Mouse (Mus musculus) liver, embryonic 12.5 days (tissue): ENCODE measurements around the gene Zmat5. TPM values are rescaled to one million over a fixed set of nuclear protein-coding genes. Genes with fewer than 3 reads are reported as not detected.
"Not testable (repeated sequence)": the region's sequence is repeated elsewhere in the genome, so short reads cannot be mapped to it uniquely, and the experiment has no call there.

Source experiments
- ATAC-seq: fragments of 200-750 bp; cut with Nextera tagmentation; 2 replicates; pipeline ENCODE4 v1.8.0; 2017; ENCODE audit warnings: moderate number of reproducible peaks, mild to moderate bottlenecking, moderate library complexity
- H3K27ac ChIP-seq: fragments of 300-500 bp; sonication (generic); 2 replicates; pipeline ENCODE4 v1.5.1; 2016; ENCODE audit warnings: mild to moderate bottlenecking
- H3K27me3 ChIP-seq: fragments of 300-500 bp; sonication (generic); replicated peaks from 2 replicates; pipeline ENCODE4 v1.6.1; 2016; ENCODE audit warnings: mild to moderate bottlenecking, moderate library complexity
- H3K36me3 ChIP-seq: fragments of 300-500 bp; sonication (generic); 2 replicates; pipeline ENCODE4 v1.6.1; 2016; ENCODE audit warnings: mild to moderate bottlenecking, moderate library complexity
- H3K4me1 ChIP-seq: fragments of 300-500 bp; sonication (generic); 2 replicates; pipeline ENCODE4 v1.6.1; 2016
- H3K4me2 ChIP-seq: fragments of 300-500 bp; sonication (generic); 2 replicates; pipeline ENCODE4 v1.6.1; 2016; ENCODE audit warnings: mild to moderate bottlenecking, moderate library complexity
- H3K4me3 ChIP-seq: fragments of 300-500 bp; sonication (generic); 2 replicates; pipeline ENCODE4 v1.5.1; 2016; ENCODE audit warnings: mild to moderate bottlenecking, moderate library complexity
- H3K9ac ChIP-seq: fragments of 300-500 bp; sonication (generic); 2 replicates; pipeline ENCODE4 v1.6.1; 2016; ENCODE audit warnings: mild to moderate bottlenecking, moderate library complexity
- H3K9me3 ChIP-seq: fragments of 300-500 bp; sonication (generic); replicated peaks from 2 replicates; pipeline ENCODE4 v1.6.1; 2016; ENCODE audit warnings: mild to moderate bottlenecking, moderate library complexity
- WGBS: fragments of 180-500 bp; shearing (Covaris S2); methylation state at CpG from one replicate; pipeline ENCODE4 v1.1.7; 2016; ENCODE audit not compliant: insufficient replicate concordance; 5-methylcytosine and 5-hydroxymethylcytosine counted together
- polyA plus RNA-seq: library from polyadenylated mRNA; unstranded; fragments of >200 nt; fragmentation: Nextera tagmentation; extraction: Ambion mirVana; gene quantifications from 2 replicates; pipeline ENCODE4 v1.2.1, GENCODE M21; 2016

Zmat5 gene
- polyA plus RNA-seq, 1 experiment from 2014 or later, result 33.8 TPM

DNA sequence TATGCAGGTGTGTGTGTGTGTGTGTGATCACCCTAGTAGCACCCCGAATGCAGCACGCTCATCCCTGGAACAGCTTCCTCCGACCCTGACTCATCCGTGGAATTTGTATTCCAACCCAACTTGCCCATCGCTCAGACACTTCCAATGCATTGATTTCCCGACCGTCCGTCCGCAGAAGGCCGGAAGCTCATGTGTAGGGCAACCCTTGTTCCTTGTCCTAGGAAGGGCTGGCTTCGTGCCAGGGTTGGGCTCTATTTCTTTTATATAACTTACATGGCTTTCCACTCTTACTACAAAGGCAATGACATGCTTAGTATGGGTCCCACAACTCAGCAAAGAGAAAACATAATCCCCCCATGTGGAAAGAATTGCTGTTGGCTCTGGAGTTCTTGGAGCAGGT lies 12.3 kb upstream of the Zmat5 start:
- H3K4me1 ChIP-seq, result peaks cover 6% of the 10 kb centered on the region; the same call in 1 of the 2 replicates
- H3K9ac ChIP-seq, result no peak overlapping the region
- ATAC-seq, result no peak
- peaks cover 3% of the 10 kb centered on the region; the same call in 1 of the 2 replicates for H3K27me3 ChIP-seq
- WGBS, result 75% methylated on average over 11 of the region's 11 CpGs
- no peak overlapping the region for H3K4me3 ChIP-seq
- no peaks in the 10 kb centered on the region for H3K36me3 ChIP-seq
- no peaks in the 10 kb centered on the region for H3K9me3 ChIP-seq
- no peak overlapping the region for H3K4me2 ChIP-seq
- no peak overlapping the region for H3K27ac ChIP-seq

DNA sequence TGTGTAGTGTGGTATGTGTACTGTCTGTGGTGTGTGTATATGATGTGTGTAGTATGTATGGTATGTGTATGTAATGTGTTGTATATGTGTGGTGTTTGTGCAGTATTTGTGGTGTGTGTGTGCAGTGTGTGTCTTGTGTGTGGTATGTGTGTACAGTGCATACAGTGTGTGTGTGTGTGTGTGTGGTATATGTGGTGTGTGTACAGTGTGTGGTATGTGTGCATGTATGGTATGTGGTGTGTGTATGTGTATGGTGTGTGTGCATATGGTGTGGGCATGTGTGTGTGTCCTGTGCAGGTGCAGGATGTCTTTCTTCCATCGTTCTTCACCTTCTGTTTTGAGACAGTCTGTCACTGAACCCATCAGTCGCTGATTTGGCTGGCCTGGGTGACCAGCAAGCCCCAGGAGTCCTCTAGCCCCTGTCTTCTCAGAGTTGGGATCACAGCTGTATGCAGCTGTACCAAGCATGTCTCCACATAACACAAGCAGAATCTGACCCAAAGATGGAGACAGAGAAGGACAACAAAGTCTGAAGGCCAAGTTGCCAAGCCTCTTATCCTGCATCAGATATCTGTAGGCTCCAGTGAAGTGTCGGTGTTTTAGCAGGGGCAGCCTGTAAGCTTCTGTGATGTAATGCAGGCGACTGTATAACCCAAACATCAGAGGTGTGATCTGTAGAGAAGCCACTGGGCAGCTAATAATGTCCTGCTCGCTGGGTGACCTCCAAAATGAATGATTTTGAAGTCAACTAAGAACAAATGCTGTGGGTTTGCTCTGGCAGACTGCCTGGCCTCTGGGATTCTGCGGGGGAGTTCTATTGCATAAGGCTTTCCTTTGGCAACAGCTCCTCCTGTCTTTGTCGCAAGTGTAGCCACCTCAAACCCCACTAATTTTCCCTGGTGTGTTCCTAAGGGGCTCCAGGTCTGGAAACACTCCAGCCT lies 7.2 kb upstream of the Zmat5 start:
- no peak for ATAC-seq

DNA sequence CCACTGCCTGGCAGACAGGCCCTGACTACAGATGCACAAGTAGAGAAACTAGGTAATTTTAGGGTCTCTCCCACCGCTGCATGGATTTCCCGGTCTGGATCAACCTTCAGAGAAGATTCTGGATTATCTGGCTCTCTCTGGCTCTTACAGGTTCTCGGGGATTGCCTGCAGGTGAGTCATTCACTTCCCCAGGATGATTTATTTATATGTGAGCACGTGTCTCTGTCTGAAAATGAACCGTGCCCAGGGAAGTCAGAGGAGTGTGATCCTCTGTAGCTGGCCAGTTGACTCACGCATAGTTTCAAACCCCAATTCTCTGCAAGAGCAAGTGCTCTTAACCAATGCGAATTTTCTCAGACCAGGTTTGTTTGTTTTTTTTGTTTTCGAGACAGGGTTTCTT lies 3.8 kb upstream of the Zmat5 start:
- Histone ChIP-seq H3K36me3 (peaks cover 29% of the 10 kb centered on the region), H3K9ac (no peak overlapping the region), H3K4me3 (no peak overlapping the region), H3K27ac (no peak overlapping the region), H3K4me1 (peaks cover 24% of the 10 kb centered on the region), H3K27me3 (no peaks in the 10 kb centered on the region), H3K4me2 (no peak overlapping the region), H3K9me3 (no peaks in the 10 kb centered on the region)
- WGBS, result 83% methylated on average over 8 of the region's 8 CpGs
- no peak for ATAC-seq

More for the DNA sequence above, 7.2 kb upstream of the Zmat5 start:
- H3K4me3 ChIP-seq, result no peak overlapping the region
- H3K27ac ChIP-seq, result no peak overlapping the region
- H3K27me3 ChIP-seq, result no peaks in the 10 kb centered on the region; the same call in 1 of the 2 replicates
- H3K9ac ChIP-seq, result no peak overlapping the region
- H3K4me1 ChIP-seq, result peaks cover 5% of the 10 kb centered on the region; the same call in 1 of the 2 replicates
- 39% methylated on average over 7 of the region's 7 CpGs for WGBS
- H3K9me3 ChIP-seq, result no peaks in the 10 kb centered on the region
- H3K4me2 ChIP-seq, result no peak overlapping the region
- H3K36me3 ChIP-seq, result peaks cover 22% of the 10 kb centered on the region

DNA sequence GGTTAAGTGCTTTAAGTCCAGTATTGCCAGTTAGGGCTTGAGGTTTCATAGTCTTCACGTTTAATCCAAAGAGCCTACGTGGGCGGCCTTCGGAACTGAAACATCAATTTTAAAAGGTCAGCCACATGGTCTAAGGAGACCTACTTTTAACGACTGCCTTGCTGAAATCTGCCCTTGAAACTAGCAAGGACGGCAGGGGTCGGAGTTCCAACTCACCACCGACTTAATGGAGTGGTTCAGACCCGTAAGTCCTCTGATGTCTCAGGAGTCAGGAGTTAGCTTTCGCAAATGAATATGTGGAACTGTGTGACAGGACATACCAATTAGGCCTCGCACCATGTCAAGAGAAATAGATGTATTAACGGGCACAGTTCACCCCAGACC lies 798 bp upstream of the Zmat5 start:
- ATAC-seq, result peak; percentile 6
- WGBS, result 2% methylated on average over 12 of the region's 12 CpGs

DNA sequence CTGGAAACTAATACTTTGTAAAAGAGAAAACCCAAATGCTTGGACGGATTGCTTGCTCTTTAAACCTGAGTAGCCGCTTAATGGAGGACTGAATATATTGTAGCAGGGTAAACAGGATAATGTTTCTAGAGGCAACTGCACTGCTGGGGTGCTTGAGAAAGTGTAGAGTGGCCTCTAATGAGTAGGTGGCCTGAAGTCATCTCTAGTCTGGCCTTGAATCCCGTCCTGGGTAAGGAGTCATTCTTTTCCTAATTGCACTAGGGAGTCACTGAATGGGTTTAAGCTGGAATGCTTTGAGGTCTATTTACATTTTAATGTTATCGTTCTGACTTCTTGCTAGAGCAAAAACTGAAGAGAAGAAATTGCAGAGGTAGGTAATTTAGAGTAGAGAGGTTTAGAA lies 700 bp downstream of the Zmat5 start:
- H3K4me3 ChIP-seq, result peak overlapping the region; percentile 79
- 13% methylated on average over 4 of the region's 4 CpGs for WGBS
- H3K4me1 ChIP-seq, result peaks cover 31% of the 10 kb centered on the region
- peak overlapping the region; percentile 78 for H3K9ac ChIP-seq
- H3K27me3 ChIP-seq, result no peaks in the 10 kb centered on the region
- no peak for ATAC-seq
- peak overlapping the region; percentile 69 for H3K27ac ChIP-seq
- H3K36me3 ChIP-seq, result peaks cover 27% of the 10 kb centered on the region
- peak overlapping the region; percentile 74 for H3K4me2 ChIP-seq
- no peaks in the 10 kb centered on the region for H3K9me3 ChIP-seq

More for the DNA sequence above, 798 bp upstream of the Zmat5 start:
- peak overlapping the region; percentile 78 for H3K27ac ChIP-seq
- H3K4me1 ChIP-seq, result peaks cover 31% of the 10 kb centered on the region
- peak overlapping the region; percentile 79 for H3K4me3 ChIP-seq
- H3K27me3 ChIP-seq, result no peaks in the 10 kb centered on the region
- H3K36me3 ChIP-seq, result peaks cover 29% of the 10 kb centered on the region
- H3K9ac ChIP-seq, result peak overlapping the region; percentile 85
- no peaks in the 10 kb centered on the region for H3K9me3 ChIP-seq
- peak overlapping the region; percentile 74 for H3K4me2 ChIP-seq

DNA sequence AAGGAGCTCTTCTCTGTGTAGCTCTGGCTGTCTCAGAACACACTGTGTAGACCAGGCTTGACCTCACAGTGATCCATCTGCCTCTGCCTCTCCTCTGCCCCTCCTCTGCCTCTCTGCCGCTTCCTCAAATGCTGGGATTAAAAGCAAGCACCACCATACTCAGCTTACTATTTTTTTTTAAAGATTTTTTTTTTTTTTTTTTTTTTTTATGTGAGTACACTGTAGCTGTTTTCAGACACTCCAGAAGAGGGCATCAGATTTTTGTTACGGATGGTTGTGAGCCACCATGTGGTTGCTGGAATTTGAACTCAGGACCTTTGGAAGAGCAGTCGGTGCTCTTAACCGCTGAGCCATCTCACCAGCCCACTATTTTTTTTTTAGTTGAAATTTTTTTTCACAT lies 5.7 kb downstream of the Zmat5 start:
- not testable (repeated sequence) for H3K27me3 ChIP-seq, H3K4me3 ChIP-seq, H3K36me3 ChIP-seq, ATAC-seq, H3K9ac ChIP-seq, H3K27ac ChIP-seq, H3K9me3 ChIP-seq, H3K4me2 ChIP-seq
- 78% methylated on average over 4 of the region's 4 CpGs for WGBS
- peaks cover 13% of the 10 kb centered on the region for H3K4me1 ChIP-seq

DNA sequence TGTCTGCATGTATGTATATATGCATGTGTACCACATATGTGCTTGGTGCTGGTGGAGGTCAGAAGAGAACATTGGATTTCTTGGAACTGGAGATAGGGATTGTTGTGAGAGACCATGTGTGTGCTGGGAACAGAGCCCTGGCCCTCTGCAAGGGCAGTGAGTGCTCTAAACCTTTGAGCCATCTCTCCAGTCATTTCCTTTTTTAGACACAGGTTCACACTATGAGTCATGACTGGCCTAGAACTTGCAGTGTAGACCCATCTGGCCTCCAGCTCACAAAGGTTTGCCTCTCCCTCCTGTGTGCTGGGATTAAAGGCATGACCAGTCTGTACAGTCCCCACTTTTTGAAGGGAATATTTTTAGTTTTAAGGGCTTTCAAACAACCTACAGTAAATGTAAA lies 8.3 kb downstream of the Zmat5 start:
- Histone ChIP-seq H3K36me3 (no peaks in the 10 kb centered on the region), H3K4me1 (no peaks in the 10 kb centered on the region), H3K27me3 (no peaks in the 10 kb centered on the region), H3K4me3 (no peak overlapping the region), H3K9ac (no peak overlapping the region), H3K4me2 (no peak overlapping the region), H3K9me3 (no peaks in the 10 kb centered on the region), H3K27ac (no peak overlapping the region)
- ATAC-seq, result no peak

DNA sequence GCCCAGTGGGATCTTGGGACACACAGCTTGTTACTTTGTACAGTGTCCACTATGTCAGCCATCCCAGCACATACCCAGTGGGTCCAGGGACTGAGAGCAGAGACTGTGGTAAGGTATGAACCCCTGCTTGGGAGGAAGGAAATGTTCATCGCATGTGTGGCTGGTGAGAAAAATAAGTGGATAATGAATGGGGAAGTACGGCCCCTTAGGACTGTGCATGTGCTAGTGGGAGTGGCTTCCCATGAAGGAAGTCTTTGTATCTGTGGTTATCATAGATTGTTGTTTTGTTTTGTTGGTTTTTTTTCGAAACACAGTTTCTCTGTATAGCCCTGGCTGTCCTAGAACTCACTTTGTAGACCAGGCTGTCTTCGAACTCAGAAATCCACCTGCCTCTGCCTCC lies 10.2 kb downstream of the Zmat5 start:
- Histone ChIP-seq H3K4me3 (no peak overlapping the region), H3K27ac (no peak overlapping the region), H3K27me3 (no peaks in the 10 kb centered on the region), H3K4me1 (no peaks in the 10 kb centered on the region; the same call in 1 of the 2 replicates), H3K36me3 (no peaks in the 10 kb centered on the region), H3K9ac (no peak overlapping the region), H3K9me3 (no peaks in the 10 kb centered on the region), H3K4me2 (no peak overlapping the region)
- WGBS, result 43% methylated on average over 4 of the region's 4 CpGs
- ATAC-seq, result no peak

DNA sequence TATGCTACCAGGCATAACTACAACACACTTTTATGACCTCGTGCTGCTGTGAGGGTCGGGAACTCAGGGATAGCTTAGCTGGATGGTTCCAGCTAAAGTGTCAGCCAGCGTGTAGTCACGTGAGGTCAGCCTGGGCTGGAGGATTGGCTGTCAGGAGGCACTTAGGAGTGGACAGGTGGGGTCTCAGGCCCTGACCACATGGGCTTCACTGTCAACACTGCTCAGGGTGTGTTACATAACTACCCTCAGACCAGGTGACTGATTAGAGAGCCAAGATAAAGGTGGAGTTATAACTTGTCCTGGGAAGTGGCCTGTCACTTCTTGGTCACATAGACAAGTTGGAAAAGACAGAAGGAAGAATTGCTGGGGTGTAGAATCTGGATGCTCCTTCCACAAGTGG lies 11.1 kb downstream of the Zmat5 start:
- 74% methylated on average over 4 of the region's 4 CpGs for WGBS

DNA sequence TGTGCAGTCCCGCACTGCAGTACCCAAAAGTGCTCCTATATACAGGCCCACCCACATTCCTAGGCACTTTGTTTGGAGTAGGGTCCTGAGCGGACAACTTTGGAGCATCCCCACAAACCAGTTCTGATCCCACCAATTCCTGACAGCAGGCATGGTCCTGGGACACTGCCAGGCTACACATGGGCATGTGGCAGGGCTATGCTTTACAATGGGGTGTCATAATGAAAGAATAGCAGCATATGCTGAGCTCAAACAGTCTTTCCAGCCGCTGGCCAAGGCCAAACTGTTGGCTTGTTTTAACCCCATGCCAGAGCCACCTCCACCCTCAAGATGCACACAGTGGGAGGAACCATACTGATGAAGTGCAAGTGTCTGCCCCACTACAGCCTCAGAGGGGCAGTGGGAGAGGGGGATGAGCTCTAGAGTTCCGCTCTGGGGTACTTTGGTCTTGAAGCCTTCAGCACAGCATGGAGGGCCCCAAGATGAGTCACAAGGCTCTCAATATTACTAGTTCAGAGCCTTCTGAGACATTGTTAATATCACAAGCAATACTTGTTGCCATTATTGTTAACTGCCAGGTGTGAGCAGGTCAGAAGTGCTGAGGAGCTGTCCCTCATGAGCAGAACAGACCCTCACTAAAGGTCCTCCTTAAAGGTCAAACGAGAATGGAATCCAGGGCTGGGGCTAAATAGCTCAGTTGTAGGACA lies 12.2 kb downstream of the Zmat5 start:
- no peak overlapping the region for H3K27ac ChIP-seq
- no peaks in the 10 kb centered on the region for H3K9me3 ChIP-seq
- no peaks in the 10 kb centered on the region for H3K27me3 ChIP-seq
- no peak overlapping the region for H3K4me2 ChIP-seq
- no peaks in the 10 kb centered on the region; the same call in 1 of the 2 replicates for H3K4me1 ChIP-seq
- WGBS, result 81% methylated on average over 5 of the region's 5 CpGs
- no peak overlapping the region for H3K4me3 ChIP-seq
- no peak overlapping the region for H3K9ac ChIP-seq
- ATAC-seq, result no peak
- no peaks in the 10 kb centered on the region for H3K36me3 ChIP-seq

More for the DNA sequence above, 11.1 kb downstream of the Zmat5 start:
- Histone ChIP-seq H3K4me2 (no peak overlapping the region), H3K9me3 (no peaks in the 10 kb centered on the region), H3K27me3 (no peaks in the 10 kb centered on the region), H3K27ac (no peak overlapping the region), H3K9ac (no peak overlapping the region), H3K4me1 (no peaks in the 10 kb centered on the region; the same call in 1 of the 2 replicates), H3K4me3 (no peak overlapping the region), H3K36me3 (no peaks in the 10 kb centered on the region)
- ATAC-seq, result no peak

DNA sequence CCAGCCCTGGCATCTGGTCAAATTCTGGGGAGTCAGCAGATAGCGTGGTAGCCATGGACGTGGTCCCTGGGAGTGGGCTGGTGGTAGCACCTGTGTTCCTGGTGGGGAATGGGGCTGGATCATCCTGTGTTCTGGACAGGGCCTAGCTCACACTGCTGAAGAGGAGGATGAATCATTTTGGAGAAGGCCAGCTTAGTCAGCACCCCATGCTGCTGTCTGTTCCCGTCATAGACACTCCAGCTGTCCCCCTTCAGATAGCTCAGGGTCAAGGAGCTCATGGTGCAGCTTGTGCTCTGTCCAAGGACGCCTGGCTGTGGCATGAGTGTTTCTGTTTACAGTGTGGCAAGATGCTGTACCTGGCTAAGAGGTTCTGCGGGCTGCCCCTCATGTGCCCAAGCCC lies 14.1 kb downstream of the Zmat5 start:
- WGBS, result 70% methylated on average over 5 of the region's 5 CpGs
- Histone ChIP-seq H3K4me2 (no peak overlapping the region), H3K9me3 (no peaks in the 10 kb centered on the region), H3K4me1 (no peaks in the 10 kb centered on the region; the same call in 1 of the 2 replicates), H3K36me3 (peaks cover 8% of the 10 kb centered on the region; the same call in 1 of the 2 replicates), H3K27ac (no peak overlapping the region), H3K4me3 (no peak overlapping the region), H3K27me3 (no peaks in the 10 kb centered on the region), H3K9ac (no peak overlapping the region)
- ATAC-seq, result no peak

DNA sequence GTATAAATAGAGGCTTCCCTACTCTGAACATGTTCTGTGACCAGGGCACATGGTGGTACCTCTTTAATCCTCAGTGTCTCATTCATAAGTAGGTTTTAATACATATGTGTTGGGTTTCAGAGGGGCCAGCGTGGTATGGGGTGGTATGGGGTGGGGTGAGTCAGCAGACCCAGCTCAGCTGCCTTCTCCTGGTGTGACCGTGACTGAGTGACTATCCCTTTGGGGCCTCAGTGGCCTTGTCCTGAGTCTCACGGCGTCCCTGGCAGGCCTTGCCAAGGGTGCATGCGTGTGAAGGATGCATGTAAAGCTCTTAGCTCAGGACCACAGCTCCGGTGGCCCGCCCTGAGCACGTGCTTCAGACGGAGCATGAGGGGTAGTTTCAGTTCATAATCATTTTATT lies 15.5 kb downstream of the Zmat5 start:
- H3K27me3 ChIP-seq, result no peaks in the 10 kb centered on the region
- WGBS, result 75% methylated on average over 9 of the region's 9 CpGs
- H3K36me3 ChIP-seq, result peaks cover 8% of the 10 kb centered on the region
- no peak overlapping the region for H3K4me2 ChIP-seq
- no peak overlapping the region for H3K9ac ChIP-seq
- ATAC-seq, result no peak
- H3K4me3 ChIP-seq, result no peak overlapping the region
- no peaks in the 10 kb centered on the region for H3K9me3 ChIP-seq
- H3K27ac ChIP-seq, result no peak overlapping the region
- no peaks in the 10 kb centered on the region; the same call in 1 of the 2 replicates for H3K4me1 ChIP-seq
